Mouse (Mus musculus) large intestine, adult 2 months (tissue): ENCODE measurements around the gene Igsf8. TPM values are rescaled to one million over a fixed set of nuclear protein-coding genes. Genes with fewer than 3 reads are reported as not detected.

Source experiments
- polyA plus RNA-seq: library from polyadenylated mRNA; depleted of rRNA; stranded (reverse); fragments of >200 nt; gene quantifications from 2 replicates; pipeline ENCODE4 v1.2.3, GENCODE M21; 2012; rRNA removed

The Igsf8 gene
- polyA plus RNA-seq, 1 experiment: 64.4 TPM

Other genes starting within 250 kb of the Igsf8 start
- 1.5 and 1.6 TPM in 2 replicates for gene Vangl2, start 233.2 kb upstream of the Igsf8 start, polyA plus RNA-seq
- 0.07 TPM in 1 of 2 replicates, not detected in the other for gene Nhlh1, start 204.1 kb upstream of the Igsf8 start, polyA plus RNA-seq
- gene Copa, start 179.1 kb upstream of the Igsf8 start, polyA plus RNA-seq: 66.6 and 76.3 TPM in 2 replicates
- 108 and 149 TPM in 2 replicates for gene Ncstn, start 178.8 kb upstream of the Igsf8 start, polyA plus RNA-seq
- gene Pex19, start 134.9 kb upstream of the Igsf8 start, polyA plus RNA-seq: 81.2 and 108 TPM in 2 replicates
- 25.3 and 37.6 TPM in 2 replicates for gene Dcaf8, start 113.6 kb upstream of the Igsf8 start, polyA plus RNA-seq
- gene Pea15a, start 54.8 kb upstream of the Igsf8 start, polyA plus RNA-seq: 29.7 and 34.1 TPM in 2 replicates
- gene Casq1, start 41.8 kb upstream of the Igsf8 start, polyA plus RNA-seq: 1.2 TPM in 2 replicates
- gene Atp1a4, start 3.2 kb upstream of the Igsf8 start, polyA plus RNA-seq: 0.05 and 0.10 TPM in 2 replicates
- gene Atp1a2, start 36.4 kb downstream of the Igsf8 start, polyA plus RNA-seq: 6.4 and 9.1 TPM in 2 replicates
- gene Kcnj9, start 67.7 kb downstream of the Igsf8 start, polyA plus RNA-seq: 0.11 and 0.18 TPM in 2 replicates
- gene Kcnj10, start 79.6 kb downstream of the Igsf8 start, polyA plus RNA-seq: 0.86 and 1.5 TPM in 2 replicates
- gene Pigm, start 114.9 kb downstream of the Igsf8 start, polyA plus RNA-seq: 3.4 and 5.4 TPM in 2 replicates
- 3.1 and 4.7 TPM in 2 replicates for gene Slamf9, start 213.7 kb downstream of the Igsf8 start, polyA plus RNA-seq
- gene Igsf9, start 220.1 kb downstream of the Igsf8 start, polyA plus RNA-seq: 109 and 288 TPM in 2 replicates
- gene Tagln2, start 238.4 kb downstream of the Igsf8 start, polyA plus RNA-seq: 301 and 312 TPM in 2 replicates